Mouse (Mus musculus): Measurements from ENCODE around the gene Lgals3bp.

GRCm38 (mm10) chr11:118355640-118356039 is 46.3 kb downstream of the Lgals3bp start, which contains the start of gene Timp2:
- TF ChIP-seq POLR2A (IDR thresholded peaks at IDR 0.05; ENCODE audit: control insufficient read depth, low read depth, low read length) (no peak), CTCF (IDR thresholded peaks at IDR 0.05; ENCODE audit: control insufficient read depth, insufficient read depth, insufficient replicate concordance, low read depth, low read length) (no peak)

All from testis, adult 2 months (tissue).